Mouse (Mus musculus) megakaryocyte progenitor cell, adult 5-6 weeks (primary cell): ENCODE measurements at regions not wholly inside any gene's neighbourhood (a gene's known extent, or its start where the extent isn't known, plus 50 kb on each side); places are given as distances from the start of the nearest gene placed in this dataset.
"Not testable (repeated sequence)": the region's sequence is repeated elsewhere in the genome, so short reads cannot be mapped to it uniquely, and the experiment has no call there.

Source experiments
- ATAC-seq: replicated peaks from 2 replicates; pipeline ENCODE4 v1.8.0; 2016; ENCODE audit warnings: mild to moderate bottlenecking, moderate TSS enrichment, inconsistent platforms; ENCODE audit not compliant: poor library complexity

GRCm38 (mm10) chr13:26464096-26464495, 305.9 kb downstream of the Hdgfl1 start:
- no peak for ATAC-seq

GRCm38 (mm10) chr13:26457487-26458253, 312.3 kb downstream of the Hdgfl1 start:
- ATAC-seq: no peak

GRCm38 (mm10) chr13:26426639-26427038, 343.3 kb downstream of the Hdgfl1 start:
- no peak for ATAC-seq

GRCm38 (mm10) chr13:26424513-26424912, 345.5 kb downstream of the Hdgfl1 start:
- ATAC-seq: no peak

- no peak for ATAC-seq
Measured at GRCm38 (mm10) chr13:26405757-26406156, 364.2 kb downstream of the Hdgfl1 start.

- no peak for ATAC-seq
Measured at GRCm38 (mm10) chr13:26404707-26405106, 365.3 kb downstream of the Hdgfl1 start.

GRCm38 (mm10) chr13:26387861-26388621, 381.9 kb downstream of the Hdgfl1 start:
- ATAC-seq: no peak

- ATAC-seq: no peak
Measured at GRCm38 (mm10) chr13:26382631-26383030, 387.3 kb downstream of the Hdgfl1 start.

- no peak for ATAC-seq
Measured at GRCm38 (mm10) chr13:26382154-26382553, 387.8 kb downstream of the Hdgfl1 start.

GRCm38 (mm10) chr13:26375546-26375945, 394.4 kb downstream of the Hdgfl1 start:
- ATAC-seq: no peak

GRCm38 (mm10) chr13:26365911-26366310, 404.1 kb downstream of the Hdgfl1 start:
- ATAC-seq: not testable (repeated sequence)

GRCm38 (mm10) chr13:26356341-26356740, 413.6 kb downstream of the Hdgfl1 start:
- no peak for ATAC-seq

GRCm38 (mm10) chr13:26354421-26354820, 415.5 kb downstream of the Hdgfl1 start:
- no peak for ATAC-seq

- no peak for ATAC-seq
Measured at GRCm38 (mm10) chr13:26350510-26350909, 419.5 kb downstream of the Hdgfl1 start.

- no peak for ATAC-seq
Measured at GRCm38 (mm10) chr13:26338795-26339194, 431.2 kb downstream of the Hdgfl1 start.

GRCm38 (mm10) chr13:26325066-26325465, 444.9 kb downstream of the Hdgfl1 start:
- no peak for ATAC-seq

- ATAC-seq: no peak
Measured at GRCm38 (mm10) chr13:26324633-26325032, 445.3 kb downstream of the Hdgfl1 start.

- ATAC-seq: no peak
Measured at GRCm38 (mm10) chr13:26318557-26318956, 451.4 kb downstream of the Hdgfl1 start.

GRCm38 (mm10) chr13:26312246-26313010, 457.5 kb downstream of the Hdgfl1 start:
- no peak for ATAC-seq

- ATAC-seq: no peak
Measured at GRCm38 (mm10) chr13:26284073-26284444, 485.9 kb downstream of the Hdgfl1 start.

- no peak for ATAC-seq
Measured at GRCm38 (mm10) chr13:26283397-26284072, 486.4 kb downstream of the Hdgfl1 start.
